Mouse (Mus musculus) layer of hippocampus, postnatal 14 days (tissue): Measurements from ENCODE around the gene Pigq. TPM values are rescaled to one million over a fixed set of nuclear protein-coding genes. Genes with fewer than 3 reads are reported as not detected.

Source experiments
- DNase-seq, 2 experiments: peaks; one replicate each; pipeline ENCODE4 v3.0.0; 2021 to 2022; ENCODE audit warnings: low spot score in 2 of 2, mixed read lengths in 1 of 2
- long read RNA-seq, 2 experiments: library from polyadenylated mRNA; stranded (forward); transcript quantifications; one replicate each; pipeline ENCODE4 v2.0.0; 2021
- total RNA-seq, 2 experiments: library from RNA; stranded (reverse); gene quantifications; 2 replicates each; pipeline ENCODE4 v1.2.3; 2021

Gene Pigq
- 100 to 1,000 TPM; 160 to 168 TPM for total RNA-seq
- long read RNA-seq, experiment 1, transcript Pigq-201 (11 exons, 3,173 nt) = major isoform, 99 of 138 reads
- long read RNA-seq, experiment 1, partial matches to known transcripts = 2 of 138 reads
- long read RNA-seq, experiment 1, other reads (novel, unspliced or antisense) = 33 of 138 reads
- long read RNA-seq, experiment 2, transcript Pigq-201 (11 exons, 3,173 nt) = major isoform, 91 of 151 reads
- long read RNA-seq, experiment 2, partial matches to known transcripts = 10 of 151 reads
- long read RNA-seq, experiment 2, other reads (novel, unspliced or antisense) = 47 of 151 reads

DNA sequence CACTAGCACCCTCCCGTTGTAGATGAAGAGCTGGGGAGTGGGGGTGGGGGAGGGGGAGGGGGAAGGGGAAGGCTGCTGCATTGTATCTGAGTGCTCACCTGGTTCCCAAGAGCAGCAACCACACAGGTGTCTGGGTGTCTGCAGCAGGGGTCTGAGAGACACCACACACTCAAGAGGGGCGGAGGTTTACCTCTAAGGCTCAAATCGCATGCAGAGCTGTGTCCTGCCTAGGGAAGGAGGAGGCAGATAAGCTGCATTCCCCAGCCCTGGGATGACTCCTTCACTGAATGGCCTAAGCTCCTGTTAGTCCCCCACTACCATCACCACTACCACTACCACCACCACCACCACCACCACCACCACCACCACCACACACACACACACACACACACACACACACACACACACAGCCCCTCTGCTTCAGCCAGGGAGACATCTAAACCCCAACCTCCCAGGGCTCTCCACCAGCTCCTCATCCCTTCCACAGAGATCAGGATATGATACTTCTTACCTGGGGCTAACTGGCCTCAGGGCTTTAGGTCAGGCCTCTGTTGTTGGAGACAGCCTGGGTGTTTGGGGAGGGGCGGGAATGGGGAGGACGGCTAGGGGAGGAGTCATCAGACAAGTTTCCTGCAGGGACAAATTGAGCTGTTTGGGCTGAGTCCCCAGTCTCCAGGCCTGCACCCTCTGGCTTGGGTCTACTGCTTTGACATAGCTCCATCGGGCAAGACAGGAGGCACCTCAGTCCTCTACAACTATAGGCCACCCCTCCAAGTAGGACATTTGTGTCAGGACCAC lies at the start of gene Pigq, which contains the start of gene Nhlrc4:
Gene Pigq (minus strand): TSS at position 571 of the 798 bp plus-strand sequence.
Gene Nhlrc4 (minus strand): TSS at position 596 of the 798 bp plus-strand sequence.
- DNase-seq = no peak

DNA sequence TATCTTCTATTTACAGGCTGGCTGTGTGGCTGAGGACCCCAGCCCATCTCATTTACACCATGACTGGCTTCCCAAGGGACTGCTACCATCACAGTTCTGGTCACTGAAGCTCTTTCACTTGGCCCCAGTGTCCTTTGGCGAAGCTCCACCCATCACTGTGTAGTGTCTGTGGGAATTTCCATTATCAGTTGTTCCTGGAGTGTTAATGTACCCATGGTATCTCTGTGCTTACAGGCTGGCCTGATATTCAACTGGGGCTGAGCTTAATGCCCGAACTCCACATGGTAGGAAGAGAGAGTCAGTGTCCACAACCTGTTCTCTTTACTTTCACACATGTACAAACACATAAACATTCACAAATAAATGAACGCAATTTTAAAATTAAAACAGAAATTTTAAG lies 48.8 kb upstream of the Pigq start:
- no peak for DNase-seq

DNA sequence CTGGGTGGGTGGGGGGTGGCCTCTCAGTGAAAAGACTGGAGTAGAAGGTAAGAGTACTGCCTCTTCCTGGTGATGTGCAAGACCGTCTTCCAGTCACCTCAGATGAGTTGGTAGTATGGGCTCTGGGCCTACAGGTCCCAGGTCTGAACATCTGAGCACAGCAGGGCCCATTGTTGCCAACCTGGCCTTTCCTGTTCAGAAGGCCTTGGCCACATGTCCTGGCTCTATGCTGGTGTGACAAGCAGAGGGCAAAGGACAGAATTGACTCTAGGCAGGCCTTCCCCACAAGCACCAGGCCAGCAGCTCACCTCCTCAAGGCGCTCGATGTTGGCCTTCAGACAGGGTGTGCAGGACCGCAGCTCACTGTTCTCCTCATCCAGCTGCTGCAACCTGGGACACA lies 47.5 kb upstream of the Pigq start:
- no peak for DNase-seq

DNA sequence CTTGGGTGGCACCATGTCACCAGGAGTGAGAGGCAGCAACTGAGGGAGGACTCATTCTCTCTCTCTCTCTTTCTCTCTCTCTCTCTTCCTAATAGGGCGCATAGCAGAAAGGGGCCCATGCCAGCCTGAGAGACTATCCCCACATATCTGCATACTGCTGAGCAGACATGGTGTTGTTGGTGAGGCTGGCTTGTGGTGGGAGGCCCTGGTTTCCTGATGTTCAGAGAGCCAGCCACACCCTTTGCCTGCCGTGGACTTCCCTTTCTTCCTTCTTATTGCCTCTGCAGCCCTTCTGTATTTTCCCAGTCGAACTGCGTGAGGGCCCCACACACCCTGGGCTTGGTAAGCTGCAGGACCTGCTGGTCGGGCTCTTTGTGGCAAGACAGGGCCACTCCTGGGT lies 45.6 kb upstream of the Pigq start:
- DNase-seq = no peak

DNA sequence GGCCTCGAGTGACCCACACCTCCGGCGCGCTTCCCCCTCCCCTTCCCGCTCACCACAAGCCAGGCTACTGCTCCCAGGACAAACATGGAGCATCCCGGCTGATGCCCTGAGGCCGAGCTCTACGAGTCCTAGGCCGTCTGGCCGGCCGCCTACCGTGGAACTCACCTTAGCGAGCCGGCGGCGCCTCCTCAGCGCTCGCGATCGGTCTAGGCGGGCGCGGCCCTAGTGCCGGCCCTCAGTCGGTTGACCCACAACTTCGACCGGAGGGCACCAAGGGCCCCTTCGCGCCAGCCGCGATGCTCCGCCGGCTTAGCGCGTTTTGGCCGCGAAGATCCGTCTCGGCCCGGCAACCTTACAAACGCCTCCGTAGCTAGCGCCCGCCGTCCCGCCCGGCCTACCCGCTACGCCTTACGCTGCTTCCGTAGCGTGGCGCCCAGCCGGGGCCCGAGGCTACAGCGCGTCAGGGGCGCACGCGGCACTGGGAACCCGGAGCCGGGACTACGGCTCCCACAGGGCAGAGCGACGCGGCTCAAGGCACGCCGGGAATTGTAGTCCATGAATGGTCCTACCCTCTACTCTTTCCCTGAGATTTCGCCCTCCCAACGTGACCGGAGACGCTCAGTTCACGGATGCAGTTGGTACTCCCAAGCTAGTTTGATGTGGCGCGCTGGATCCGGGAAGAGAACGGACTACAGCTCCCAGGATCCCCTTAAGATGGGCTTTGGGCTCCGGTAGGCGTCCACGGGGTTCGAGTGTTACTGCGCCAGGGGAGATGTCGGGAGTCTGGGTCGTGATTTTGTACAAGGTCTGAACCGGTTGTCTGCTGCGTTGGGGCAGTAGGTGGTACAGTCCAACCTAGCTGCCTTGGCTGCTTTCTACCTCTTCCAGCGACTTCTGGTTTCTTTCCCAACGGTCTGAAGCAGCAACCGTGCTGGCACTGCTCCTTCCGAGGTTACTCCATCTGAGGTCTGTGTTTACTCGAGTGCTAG lies 40.9 kb upstream of the Pigq start, which contains the start of gene Capn15:
Gene Capn15 (minus strand): TSS at position 491 of the 989 bp plus-strand sequence.
- DNase-seq = peak; percentile 94 to 97

DNA sequence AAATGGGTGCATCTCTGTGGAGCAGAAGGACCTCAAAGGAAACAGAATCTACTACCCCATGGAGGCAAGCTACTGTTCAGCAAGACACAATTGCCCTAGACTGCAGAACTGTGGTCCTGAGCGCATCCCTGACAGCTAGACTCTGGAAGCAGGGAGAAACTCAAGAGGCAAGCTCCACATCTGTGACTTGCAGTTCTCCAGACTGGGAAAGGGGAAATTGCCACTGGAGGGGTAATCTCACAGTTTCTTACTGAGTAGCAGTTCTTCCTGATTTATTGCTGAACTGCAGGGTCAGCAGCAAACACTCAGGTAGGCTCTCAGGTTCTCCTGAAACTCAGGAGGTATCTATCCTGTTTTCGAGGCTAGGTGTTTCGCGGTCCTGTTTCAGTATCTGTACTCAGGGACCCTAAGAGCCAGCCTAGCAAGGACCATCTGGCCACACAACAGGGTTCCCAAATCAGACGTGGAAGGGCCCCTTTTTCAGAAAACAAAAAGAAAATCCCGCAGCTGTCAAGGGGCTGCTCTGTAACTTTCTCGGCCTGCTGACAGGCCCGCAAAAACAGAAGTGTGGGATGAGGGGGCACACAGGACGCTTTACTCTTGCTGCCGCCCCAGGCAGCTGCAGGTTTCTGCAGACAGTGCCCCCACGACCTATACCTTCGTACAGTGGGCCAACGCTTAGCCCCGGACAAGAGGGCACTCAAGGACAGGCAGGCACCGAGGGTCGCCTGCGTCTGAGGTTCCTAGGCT lies 40.0 kb upstream of the Pigq start:
- peak in 1 of 2 experiments; percentile 25 for DNase-seq

DNA sequence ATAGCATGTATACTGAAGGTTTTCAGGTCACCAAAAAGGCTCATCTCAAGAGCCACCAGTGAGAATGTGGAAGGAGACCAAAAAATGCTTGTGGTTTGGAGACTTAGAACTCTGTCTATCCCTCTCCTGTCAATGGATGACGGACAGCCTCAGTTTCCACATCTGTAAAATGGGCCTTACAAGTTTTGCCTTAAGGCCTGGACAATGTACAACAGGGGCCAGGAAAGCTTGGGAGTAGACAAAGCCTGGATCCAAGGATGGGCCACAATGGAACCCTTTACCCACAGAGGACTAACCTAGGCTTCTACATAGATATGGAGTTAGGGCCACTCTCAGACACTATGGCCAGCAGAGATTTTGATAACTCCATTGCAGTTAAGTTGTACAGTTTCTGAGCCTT lies 39.3 kb upstream of the Pigq start:
- DNase-seq = no peak

DNA sequence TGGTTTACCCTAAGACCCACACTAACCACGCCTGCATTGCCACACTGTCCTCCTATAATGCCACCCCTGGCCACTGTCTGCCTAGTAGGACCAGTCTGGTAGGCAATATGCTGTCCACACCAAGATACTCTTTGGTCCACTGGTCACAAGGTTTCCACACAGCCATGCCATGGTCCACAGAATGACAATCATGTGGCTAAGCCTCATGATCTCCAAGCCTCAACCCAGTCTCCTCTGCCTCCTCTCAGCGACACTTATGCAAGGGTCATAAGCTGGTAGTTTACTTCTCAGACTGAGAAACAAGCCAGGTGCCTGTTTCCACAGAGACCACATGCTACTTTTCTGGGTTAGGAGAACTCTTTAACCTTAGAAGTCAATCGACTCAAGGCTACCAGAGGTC lies 38.2 kb upstream of the Pigq start:
- DNase-seq = no peak

DNA sequence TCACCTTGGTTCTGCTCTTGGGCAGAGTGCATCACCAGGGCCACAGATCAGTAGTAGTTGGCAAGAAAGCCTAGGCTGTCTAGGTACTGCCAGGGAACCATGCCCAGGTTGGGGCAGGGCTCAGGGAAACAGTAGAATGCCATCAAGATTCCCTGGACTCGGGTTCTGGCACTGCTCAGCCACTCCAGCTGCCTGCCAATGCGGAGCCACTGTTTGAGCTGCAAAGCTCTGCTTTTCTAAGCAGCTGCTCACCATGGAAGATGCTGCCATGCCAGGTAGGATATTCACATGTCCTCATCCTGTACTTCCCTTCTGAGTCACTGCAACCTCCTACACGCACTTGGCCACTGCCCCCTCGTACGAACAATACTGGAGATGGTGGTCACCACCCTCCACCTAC lies 36.1 kb upstream of the Pigq start:
- peak in 1 of 2 experiments; percentile 36 for DNase-seq

DNA sequence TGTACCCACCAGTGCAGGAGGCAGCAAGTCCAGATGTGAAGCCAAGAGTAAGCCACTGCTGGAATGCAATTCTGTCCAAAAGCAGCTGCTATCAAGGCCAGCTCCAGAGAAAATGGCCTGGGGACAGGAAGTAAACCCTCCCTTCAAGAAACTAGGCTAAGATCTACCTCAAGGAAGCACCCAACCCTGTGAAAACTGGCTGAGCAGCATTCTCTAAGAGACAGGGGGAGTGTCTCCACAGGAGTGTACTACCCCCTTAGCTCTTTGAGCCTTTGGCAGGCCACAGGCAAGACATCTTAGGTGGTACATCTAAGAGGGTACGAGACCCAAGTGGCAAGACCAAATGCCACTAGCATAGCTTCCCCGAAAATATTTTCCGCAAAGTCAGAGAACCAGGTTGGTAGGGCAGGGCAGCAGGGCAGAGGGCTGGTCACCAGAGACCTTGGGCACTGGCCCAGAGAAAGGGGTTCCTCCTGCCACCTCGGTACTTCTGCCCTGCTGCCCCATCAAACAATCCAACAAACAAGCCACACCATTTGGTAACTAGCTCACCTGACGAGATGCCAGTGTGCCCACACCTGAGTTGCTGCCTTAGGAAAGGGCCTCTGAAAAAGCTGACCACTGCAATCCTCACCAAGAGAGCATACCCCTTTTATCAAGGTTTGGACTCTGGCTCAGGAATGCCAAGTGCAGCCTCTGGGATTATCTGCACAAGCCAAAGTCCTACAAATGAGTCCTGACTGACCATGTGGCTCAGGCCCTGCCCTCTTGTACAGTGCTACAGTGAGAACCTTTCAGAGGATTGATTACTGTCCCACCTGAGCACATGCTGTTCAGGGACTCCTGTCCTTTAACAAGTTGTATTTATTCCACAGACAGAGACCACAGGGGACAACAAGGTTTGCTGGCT lies 35.3 kb upstream of the Pigq start:
- no peak for DNase-seq

DNA sequence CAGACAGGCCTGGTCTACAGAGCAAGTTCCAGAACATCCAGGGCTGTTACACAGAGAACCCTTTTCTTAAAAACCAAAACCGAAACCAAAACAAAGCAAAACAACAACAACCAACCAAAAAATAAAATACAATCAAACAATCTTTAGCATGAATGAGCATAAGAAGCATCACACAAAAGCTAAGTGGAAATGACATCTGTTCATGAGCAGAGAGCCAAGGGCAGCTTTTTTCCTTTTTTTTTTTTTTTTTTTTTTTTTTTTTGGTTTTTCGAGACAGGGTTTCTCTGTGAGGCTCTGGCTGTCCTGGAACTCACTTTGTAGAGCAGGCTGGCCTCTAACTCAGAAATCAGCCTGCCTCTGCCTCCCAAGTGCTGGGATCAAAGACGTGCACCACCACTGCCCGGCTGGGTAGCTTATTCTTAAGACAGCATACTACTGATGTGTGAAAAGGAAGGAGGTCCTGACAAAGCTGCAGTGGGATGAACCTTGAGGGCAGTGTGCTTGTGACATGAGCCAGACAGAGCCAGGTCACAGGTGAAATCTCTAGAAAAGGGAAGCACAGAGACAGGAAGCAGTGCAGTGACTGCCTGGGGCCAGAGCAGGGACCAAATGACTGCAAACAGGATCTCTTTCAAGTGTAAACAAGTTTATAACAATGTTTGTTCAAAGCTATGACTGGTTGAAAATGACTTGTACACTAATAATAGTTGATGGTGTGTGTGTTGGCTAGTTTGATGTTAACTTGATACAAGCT lies 26.4 kb upstream of the Pigq start:
- DNase-seq = no peak

DNA sequence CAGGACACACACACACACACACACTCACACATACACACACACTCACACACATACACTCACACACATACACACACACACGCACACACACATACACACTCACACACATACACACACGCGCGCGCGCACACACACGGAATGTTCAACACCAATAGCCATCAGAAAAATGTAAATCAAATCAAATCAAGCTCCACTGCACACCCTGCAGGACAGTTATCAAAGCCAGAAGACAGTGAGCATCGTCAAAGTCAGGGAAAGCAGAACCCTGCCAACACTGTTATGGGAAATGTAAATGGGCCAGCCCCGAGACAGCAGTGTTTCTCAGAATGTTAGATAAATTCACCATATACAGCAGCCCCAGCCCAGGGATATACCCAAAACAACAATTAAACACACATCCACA lies 25.7 kb upstream of the Pigq start:
- DNase-seq = no peak

DNA sequence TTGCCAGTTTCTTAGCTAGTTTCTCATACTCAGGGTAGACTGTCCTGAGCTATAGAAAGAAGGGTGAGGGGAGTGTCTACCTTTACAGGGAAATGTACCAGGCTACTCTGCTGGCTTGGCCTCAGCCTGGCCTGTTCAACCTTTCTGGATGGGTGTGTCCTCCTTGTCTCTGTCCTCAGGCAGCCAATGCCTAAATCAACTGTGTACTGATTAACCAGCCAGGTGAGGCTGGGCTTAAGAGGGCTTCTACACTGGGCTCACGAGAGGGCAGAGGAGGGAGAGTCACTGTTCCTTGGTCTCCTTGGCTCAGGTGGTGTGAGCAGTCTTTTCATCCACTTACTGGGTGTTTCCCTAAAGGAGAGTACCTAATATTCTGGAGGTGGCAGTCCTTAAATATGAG lies 23.4 kb upstream of the Pigq start:
- DNase-seq = no peak

DNA sequence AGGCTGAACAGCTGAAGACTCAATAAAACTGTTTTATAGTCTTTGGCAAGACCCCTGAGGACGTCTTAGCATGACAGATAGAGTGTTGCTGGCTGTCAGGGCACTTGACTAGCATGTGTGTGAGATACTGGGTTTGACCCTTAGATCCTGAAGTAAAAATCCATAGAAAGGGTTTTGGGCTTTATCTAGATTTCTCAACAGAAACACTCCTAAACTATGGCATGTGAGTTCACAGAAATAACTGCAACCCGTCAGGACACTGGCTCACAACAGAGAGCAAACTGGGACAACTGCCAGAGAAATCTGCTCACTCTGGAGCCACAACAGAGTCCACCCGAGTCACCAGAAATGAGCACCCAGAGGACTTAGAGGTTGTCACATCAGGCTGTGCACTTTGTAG lies 22.9 kb upstream of the Pigq start:
- no peak for DNase-seq

DNA sequence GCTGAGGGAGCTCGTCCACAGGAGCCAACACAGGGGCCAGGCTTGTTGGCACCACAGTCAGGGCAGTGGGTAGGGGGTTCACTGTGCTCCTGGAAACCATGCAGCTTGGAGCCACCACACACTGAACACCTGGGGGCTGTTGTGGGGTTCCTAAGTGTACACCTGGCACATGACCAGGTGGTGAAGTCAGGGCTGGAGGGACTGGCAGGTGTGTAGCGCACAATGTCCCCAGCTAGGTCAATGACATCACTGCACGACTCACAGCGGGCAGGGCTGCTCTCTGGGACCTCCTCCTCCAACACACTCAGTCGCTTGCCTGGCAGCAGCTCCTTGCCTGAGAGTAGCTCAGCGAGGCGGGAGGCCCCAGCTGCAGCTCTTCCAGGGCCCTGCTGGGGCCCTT lies 19.5 kb upstream of the Pigq start:
- no peak for DNase-seq

DNA sequence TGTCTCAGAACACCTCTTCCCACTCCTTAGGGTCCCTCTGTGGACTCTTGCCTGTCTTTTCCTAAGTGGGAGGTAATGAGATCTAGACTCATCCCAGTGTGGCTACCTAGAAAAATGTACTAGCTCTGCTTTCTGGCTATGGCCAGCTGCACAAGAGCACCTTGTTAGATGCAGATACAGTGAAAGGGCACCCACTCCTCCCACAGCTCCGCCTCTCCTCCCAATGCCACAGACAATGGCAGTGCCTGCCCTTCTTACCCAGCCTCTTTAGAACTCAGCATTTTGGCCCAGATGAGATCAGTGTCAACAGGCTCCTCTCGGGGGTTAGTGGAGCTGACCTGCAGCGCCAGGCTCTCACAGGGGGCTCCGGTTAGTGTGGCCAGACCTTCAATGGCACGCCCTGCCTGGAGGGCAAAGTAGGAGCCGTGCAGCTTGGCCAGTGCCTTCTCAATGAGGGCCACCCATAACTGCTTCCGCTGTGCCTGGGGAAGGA lies 17.7 kb upstream of the Pigq start:
- no peak for DNase-seq

DNA sequence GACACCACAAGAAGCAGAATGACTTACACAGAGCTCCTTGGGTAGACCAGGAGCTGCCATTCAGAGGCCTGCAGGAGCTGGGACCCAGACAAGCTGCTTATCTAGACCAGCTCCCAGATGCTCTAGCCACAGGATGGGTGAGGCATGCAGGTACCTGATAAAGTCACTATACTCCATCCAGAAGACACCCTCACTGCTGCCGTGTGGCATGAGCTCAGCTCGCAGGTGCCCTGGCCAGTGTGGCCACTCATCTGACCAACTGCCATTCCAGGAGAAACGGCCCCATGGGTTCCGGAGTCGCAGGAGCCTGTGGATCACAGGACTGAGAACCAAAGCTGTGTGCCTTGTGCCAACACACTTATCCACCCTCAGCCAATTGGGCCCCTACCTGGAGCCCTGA lies 16.8 kb upstream of the Pigq start:
- no peak for DNase-seq

DNA sequence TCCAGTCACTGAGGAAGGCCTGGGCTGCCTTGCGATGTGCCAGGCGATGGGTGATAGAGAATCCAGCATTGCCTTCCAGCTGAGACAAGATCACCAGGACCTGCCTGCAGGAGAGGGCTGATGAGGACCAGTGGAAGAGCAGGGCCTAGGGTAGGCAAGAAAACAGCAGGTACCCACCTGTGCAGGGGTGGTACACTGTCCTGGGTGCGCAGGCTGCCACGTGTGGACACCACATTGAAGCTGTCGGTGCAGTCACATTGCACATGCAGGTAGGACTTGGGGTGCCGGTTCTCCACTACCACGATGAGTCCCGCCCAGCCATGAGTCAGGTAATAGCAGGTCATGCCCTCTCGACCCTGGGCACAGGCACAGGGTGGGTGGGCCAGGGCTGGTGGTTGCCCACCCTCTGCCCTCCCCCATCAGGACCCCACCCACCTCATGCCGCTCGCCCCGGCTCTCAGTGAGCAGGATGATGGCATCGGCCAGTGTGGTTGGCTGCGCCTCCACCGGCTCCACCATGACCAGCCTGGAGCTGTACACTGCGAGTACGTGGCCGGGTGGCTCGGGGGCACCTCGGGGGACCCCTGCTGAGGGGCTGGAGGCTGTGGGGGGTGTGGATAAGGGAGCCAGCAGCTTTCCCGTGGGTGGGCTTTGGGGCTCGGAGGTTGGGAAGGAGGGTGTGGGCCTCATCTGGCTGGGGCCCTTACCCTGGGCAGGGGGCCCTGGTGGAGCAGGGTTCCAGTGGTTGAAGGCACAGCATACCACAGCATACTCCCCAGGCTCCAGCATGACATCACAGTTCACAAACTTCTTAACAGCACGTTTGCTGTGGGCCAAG lies 15.1 kb upstream of the Pigq start:
- no peak for DNase-seq
